Mouse (Mus musculus) adrenal gland, postnatal 10 days (tissue): Measurements from ENCODE around the gene Ndufa11. TPM values are rescaled to one million over a fixed set of nuclear protein-coding genes. Genes with fewer than 3 reads are reported as not detected.

Experiments
- DNase-seq: peaks from one replicate; pipeline ENCODE4 v3.0.0; 2021; ENCODE audit warnings: mixed read lengths
- total RNA-seq, 2 experiments: library from RNA; stranded (reverse); gene quantifications; 2 replicates each; pipeline ENCODE4 v1.2.3; 2021

Gene Ndufa11
- total RNA-seq, 2 experiments from 2014 or later: 432 to 465 TPM

DNA sequence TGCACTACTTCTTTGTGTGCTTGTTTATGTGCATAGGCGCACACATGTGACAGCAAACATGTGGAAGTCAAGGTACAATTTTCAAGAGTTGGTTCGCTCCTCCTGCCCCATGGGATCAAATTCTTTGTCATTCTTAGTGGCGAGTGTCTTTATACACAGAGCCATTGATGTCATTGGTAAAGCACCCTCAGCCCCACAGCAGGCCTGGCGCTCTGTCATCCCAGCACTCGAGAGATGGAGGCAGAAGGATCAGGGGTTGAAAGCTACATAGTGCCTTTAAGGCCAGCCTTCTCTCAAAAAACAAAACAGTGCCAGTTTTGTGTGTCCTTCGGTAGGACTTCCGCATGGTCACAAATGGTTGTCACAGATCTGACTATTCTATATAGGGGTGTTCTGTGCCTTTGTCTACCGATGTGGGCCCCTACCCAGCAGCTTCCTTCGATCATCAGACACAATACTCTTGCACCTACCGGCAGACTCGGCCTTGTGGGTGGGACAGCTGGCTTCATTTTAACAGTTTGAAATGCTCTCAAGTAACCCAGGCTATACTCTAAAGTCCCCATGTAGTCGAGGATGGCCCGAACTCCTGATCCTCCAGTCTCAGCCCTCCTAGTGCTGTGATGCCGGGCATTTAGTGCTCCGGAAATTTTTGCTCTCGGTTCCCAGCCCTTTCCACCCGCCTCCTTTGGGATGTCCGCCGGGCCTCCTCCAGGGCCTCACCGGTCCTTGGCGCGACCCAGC lies 1.5 kb upstream of the Ndufa11 start:
- no peak for DNase-seq

DNA sequence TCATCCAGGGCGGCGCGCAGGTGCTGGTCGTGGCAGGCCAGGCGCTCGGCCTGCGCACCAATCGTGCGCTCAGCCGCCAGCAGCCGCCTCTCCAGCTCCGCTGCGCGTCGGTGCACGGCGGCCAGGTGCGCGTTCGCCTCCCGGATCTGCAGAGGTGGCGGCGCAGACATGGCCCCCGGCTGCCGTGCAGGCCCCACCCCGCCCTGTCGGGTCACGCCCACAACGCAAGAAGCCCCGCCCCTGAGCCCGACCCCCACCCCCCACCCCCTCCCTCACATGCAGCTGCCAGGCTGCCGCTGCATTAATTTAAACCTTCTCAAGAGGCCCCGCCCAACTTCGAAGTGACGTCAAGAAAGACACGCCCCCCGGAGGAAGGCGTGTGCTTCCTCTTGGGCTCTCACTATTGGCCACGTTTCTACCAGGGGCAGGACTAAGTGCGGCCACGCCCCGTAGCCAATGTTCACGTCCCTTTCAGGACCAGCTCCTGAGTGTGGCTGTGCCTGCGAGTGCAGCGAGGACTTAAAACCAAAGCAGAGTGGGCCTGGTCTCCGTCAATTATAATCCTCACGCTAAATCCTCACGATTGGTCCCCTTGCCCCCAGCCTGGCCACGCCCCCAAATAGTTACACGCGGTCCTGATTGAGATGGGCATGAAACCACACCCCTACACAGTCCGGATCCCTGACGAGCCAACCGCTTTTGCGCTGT lies 758 bp upstream of the Ndufa11 start:
- DNase-seq: peak; percentile 97

DNA sequence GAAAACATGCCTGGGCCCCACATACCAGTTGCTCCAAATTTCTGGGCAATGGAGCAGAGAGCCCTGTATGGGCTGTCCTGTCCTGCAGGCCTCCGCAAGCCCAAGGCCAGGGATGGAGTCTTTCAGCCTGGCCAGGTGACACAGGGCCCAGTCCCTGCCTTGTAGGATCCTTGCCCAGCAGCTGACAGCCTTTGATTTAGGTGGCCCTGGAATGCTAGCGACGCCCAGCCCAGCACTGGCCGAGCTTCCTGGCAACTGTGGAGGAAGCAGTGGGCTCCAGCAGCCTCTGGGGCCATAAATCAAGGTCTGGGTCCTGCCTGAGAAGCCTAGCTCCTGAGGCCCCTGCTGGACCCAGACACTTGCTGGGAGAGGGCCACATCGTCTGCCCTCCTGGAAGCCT lies 4.9 kb downstream of the Ndufa11 start:
- DNase-seq: peak; percentile 72

- DNase-seq: no peak
These were observed 6.0 kb downstream of the Ndufa11 start for GRCm38 (mm10) chr17:56723419-56724161.

GRCm38 (mm10) chr17:56727029-56727649 lies 9.6 kb downstream of the Ndufa11 start:
- no peak for DNase-seq

DNA sequence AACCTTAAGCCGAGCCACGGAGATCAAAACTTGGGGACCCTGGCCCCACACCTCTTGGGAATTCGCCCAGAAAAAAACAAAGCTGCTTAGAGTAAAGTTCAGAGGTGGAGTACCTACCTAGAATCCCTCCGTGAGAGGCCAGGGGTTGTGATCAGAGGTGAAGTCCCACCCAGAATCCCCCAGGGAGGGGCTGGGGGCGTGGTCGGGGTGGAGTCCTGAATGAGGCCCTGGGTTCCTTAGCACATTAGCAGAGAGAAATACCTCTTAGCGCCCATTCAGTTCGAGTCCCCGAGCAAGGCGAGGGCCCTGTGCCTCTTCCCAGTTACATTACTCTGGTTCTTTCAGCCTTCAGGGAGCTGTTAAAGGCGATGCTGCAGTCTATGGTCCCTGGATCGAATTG lies 10.1 kb downstream of the Ndufa11 start:
- no peak for DNase-seq

- DNase-seq: no peak
These were observed 10.6 kb downstream of the Ndufa11 start for GRCm38 (mm10) chr17:56728117-56728516.

GRCm38 (mm10) chr17:56729151-56729550 lies 11.6 kb downstream of the Ndufa11 start:
- DNase-seq: no peak

- DNase-seq: no peak
These were observed 12.1 kb downstream of the Ndufa11 start for GRCm38 (mm10) chr17:56729656-56730055.

- DNase-seq: peak; percentile 7
These were observed 19.0 kb downstream of the Ndufa11 start for GRCm38 (mm10) chr17:56736534-56736933.

DNA sequence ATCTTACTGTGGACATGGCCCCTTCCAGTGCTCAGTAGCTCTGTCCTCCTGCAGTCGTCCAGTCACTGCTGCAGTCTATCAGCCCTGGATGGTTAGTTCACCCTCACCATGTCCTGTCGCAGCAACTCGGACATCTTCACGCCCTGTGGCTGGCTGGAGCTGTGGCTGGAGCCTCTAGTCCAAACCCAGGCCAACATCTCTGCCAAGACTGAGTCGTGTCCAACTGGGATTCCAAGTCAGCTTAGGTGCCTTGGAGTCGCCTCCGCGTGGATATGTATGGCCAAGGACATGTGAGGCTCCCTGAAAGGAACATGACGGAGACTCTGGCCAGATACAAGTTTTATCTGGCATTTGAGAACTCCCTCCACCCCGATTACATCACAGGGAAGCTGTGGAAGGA lies 20.7 kb downstream of the Ndufa11 start:
- DNase-seq: peak; percentile 49

DNA sequence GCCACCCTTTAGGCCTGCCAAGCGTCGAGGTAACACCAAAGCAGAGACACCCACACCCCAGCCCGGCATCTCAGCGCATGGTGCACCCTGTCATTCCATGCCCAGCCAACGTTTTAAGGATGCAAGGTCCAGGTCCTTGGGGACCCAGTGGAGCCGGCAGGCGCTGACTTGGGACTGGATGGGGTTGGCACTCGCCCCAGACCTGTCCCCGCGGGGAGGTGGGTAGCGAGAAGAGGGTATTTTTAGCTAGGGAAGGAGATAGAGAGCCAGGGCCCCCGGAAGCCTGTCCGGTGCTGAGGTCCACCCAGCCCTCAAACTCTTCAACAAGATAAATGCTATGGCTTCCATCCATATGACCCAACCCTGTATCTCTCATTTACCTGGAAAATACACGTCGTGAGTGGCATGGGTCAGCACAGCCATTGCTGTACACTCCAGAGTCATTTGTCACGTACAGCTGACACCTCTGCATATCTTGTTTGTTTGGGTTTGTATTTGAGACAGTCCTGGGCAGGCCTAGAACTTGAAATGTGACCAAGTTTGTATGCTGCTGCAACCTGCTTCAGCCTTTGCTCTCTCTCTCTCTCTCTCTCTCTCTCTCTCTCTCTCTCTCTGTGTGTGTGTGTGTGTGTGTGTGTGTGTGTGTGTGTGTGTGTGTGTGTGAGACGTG lies 22.7 kb downstream of the Ndufa11 start:
- DNase-seq: peak; percentile 30

DNA sequence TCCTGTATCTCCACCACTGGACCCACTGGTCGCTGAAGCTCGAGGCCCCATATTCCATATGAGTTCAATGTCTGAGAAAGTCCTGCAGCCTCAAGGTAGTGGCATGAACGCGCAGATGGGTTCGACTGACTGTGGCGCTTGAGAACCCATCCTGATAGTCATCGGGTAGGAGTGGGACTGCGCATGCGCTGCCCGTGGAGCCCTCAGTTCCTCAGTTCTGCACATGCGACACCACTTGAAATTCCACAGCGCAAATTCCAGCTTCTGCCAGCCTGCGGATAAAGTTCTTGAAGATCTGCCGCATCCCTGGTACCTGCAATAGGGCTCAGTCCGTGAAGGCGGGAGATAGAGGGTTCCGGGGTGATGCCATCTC lies 23.2 kb downstream of the Ndufa11 start:
- DNase-seq: no peak

- DNase-seq: no peak
These were observed 26.6 kb downstream of the Ndufa11 start for GRCm38 (mm10) chr17:56744173-56744572.

- DNase-seq: peak; percentile 56
These were observed 34.0 kb downstream of the Ndufa11 start for GRCm38 (mm10) chr17:56751404-56752072.

DNA sequence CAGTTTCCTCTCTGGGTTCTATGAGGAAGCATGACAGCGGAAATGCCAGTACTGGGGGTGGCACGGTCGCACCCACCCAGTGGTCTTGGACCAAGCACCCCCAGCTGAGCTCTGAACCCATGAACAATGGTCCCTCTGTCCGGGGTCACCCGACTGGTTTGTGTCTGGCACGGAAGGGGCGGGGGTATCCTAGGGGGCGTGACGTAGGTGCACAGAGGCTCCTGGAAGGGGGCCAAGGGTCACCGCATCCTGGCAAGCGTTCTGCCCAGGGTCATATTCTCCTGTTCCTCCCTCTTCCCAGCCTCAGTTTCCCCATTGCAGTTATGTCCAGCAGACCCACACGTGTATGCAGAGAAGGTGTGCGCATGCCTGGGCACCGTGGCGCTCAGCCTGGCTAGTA lies 35.9 kb downstream of the Ndufa11 start:
- no peak for DNase-seq

GRCm38 (mm10) chr17:56754271-56755185 lies 37.0 kb downstream of the Ndufa11 start:
- DNase-seq: no peak

DNA sequence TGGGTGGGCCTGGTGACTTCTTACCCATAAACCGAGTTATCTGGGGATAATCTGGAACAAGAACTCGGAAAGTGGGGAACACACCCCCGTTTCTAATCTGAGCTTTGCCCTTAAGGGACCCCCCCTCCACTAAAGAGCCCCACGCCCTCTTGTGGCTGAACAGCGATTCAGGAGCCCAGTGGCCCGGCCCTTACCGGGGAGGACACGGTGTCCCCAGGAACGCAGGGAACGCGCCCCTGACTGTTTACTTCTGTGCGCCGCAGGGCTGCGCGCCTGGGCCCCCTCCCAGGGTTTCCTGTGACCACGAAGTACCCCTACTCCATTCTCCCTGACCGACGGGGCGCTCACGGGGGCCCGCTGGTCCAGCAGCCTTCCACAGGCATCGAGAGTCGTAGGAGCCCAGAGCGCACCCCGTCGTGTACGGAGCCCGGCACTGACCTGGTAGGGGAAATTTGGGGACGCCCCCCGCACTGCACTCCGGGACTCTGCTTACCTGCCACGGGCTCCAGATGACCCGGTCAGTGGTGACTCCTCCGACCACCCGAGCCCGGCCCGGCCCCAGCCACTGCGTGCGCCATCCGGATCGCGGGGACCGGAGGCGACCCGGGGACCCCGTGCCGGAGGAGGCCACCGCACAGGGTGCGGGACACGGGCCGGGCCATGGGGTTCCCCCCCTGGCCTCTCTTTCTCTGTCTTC lies 39.3 kb downstream of the Ndufa11 start:
- peak; percentile 64 for DNase-seq

DNA sequence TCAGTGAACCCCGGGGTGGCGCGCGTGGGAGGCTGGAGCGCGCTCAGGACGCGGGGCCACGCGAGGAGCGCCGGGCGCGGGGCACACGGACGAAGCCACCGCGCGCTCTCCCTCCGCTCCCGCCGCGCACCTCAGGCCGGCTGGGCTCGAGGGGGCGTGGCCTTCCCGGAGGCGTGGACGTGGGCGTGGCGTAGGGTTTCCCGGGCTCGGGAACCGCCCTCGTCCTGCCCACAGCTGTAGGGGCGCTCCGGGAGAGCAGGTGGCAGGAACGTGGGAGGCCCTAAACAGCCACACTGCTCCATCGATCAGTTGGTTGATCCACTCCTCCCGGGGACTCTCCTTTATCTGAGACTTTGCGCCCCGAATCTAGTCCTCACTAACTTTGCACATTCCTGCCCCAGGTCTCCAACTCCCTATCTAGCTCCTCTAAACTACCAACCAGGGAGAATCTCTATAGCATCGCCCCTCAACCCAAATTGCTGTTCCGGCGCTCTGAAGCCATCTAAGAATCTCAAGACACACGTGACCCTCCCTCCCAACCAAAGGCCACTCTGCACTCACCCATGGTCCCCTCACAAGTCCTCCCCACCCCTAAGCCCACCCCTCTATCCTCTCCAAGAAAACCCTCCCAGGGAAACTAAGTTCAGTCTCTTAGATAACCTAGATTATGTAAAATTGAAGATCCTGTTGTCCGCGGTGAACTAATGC lies 40.0 kb downstream of the Ndufa11 start, which contains the start of gene Nrtn:
Gene Nrtn, minus strand, starts transcription at position 115 of the 708 bp plus-strand sequence.
- DNase-seq: peak; percentile 97
